18 mouse cellular contexts compared by ENCODE assay signal in the genomic region with DNA sequence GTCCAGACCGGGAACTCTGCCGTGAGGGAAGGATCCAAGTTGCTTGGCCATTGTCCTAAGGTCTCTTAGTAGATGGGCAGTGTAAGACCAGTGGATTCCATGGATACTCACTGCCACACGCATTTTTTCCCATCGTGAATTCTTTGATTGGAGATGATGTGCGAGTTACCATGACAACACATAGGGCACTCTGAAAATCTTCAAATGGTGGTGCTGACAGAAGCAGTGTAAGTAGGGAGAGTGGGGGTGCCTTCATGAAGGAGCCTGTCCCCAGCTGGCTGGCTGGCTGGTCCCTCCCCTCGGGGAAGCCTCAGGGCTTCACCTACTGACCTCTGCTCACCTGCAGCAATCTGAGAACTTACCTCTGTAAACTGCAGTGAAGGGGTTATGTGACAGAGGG. TPM values are rescaled to one million over a fixed set of nuclear protein-coding genes. Genes with fewer than 3 reads are reported as not detected.
DNase-seq lines count a peak whose midpoint lies in the region; ATAC-seq lines count a peak whose summit lies in the region.
"Had no signal": no experiment of that assay in that cellular context is flagged by ENCODE, and none has a peak within 500 bp of the region (broad histone marks: within the 10 kb centered on the region; RNA-seq: fewer than 3 reads in every experiment).

No protein-coding gene starts in this region.

- H3K4me3 ChIP-seq in forebrain, embryonic 13.5 days, result no peak overlapping the region
- no peak overlapping the region for H3K4me3 ChIP-seq in forebrain, embryonic 10.5 days
- no peak overlapping the region for H3K4me3 ChIP-seq in forebrain, embryonic 14.5 days (ENCODE audit: low read depth, low read length)
- H3K4me3 ChIP-seq in midbrain, embryonic 16.5 days (ENCODE audit: low read depth, low read length), result no peak overlapping the region
- H3K4me3 ChIP-seq: heart, embryonic 15.5 days; intestine, embryonic 15.5 days had no signal

- no peak overlapping the region for H3K4me2 ChIP-seq in forebrain, embryonic 13.5 days
- H3K4me2 ChIP-seq in forebrain, embryonic 14.5 days (ENCODE audit: low read length), result no peak overlapping the region
- no peak overlapping the region for H3K4me2 ChIP-seq in midbrain, embryonic 16.5 days (ENCODE audit: low read length)
- H3K4me2 ChIP-seq: heart, embryonic 15.5 days; intestine, embryonic 15.5 days had no signal

- 78% methylated on average over 6 of the region's 6 CpGs for WGBS in forebrain, embryonic 13.5 days
- 88% methylated on average over 6 of the region's 6 CpGs for WGBS in forebrain, embryonic 10.5 days
- WGBS in forebrain, embryonic 14.5 days, result 71% methylated on average over 6 of the region's 6 CpGs
- WGBS in midbrain, embryonic 16.5 days, result 53% methylated on average over 6 of the region's 6 CpGs

- peaks cover 20% of the 10 kb centered on the region for H3K4me1 ChIP-seq in forebrain, embryonic 13.5 days
- peaks cover 15% of the 10 kb centered on the region for H3K4me1 ChIP-seq in forebrain, embryonic 10.5 days
- H3K4me1 ChIP-seq in forebrain, embryonic 14.5 days (ENCODE audit: control insufficient read depth, insufficient read depth, low read length), result peaks cover 5% of the 10 kb centered on the region; the same call in 1 of the 2 replicates
- H3K4me1 ChIP-seq in midbrain, embryonic 16.5 days (ENCODE audit: control insufficient read depth, insufficient read depth, low read length), result peaks cover 13% of the 10 kb centered on the region
- H3K4me1 ChIP-seq: heart, embryonic 15.5 days; intestine, embryonic 15.5 days had no signal

- ATAC-seq in forebrain, embryonic 13.5 days, result peak; percentile 43
- peak; percentile 49; the same call in 1 of the 2 replicates for ATAC-seq in forebrain, embryonic 14.5 days
- peak; percentile 71 for ATAC-seq in midbrain, embryonic 16.5 days
- no peak for ATAC-seq in CD4-positive, CD25-positive, alpha-beta regulatory T cell, adult 4 months
- ATAC-seq: intestine, embryonic 15.5 days; lung, postnatal 0 days had no signal

- no peaks in the 10 kb centered on the region for H3K27me3 ChIP-seq in forebrain, embryonic 13.5 days
- H3K27me3 ChIP-seq in forebrain, embryonic 10.5 days (ENCODE audit: poor library complexity, severe bottlenecking), result no peaks in the 10 kb centered on the region
- H3K27me3 ChIP-seq in forebrain, embryonic 14.5 days (replicated peaks; ENCODE audit: control insufficient read depth, insufficient read depth, low read length), result no peaks in the 10 kb centered on the region
- no peaks in the 10 kb centered on the region for H3K27me3 ChIP-seq in midbrain, embryonic 16.5 days (ENCODE audit: control insufficient read depth, insufficient read depth, low read depth, low read length)
- H3K27me3 ChIP-seq: heart, embryonic 15.5 days; intestine, embryonic 15.5 days had no signal

- no peak overlapping the region for H3K9ac ChIP-seq in forebrain, embryonic 13.5 days
- no peak overlapping the region for H3K9ac ChIP-seq in forebrain, embryonic 14.5 days (ENCODE audit: low read length)
- peak overlapping the region; percentile 18; the same call in 1 of the 2 replicates for H3K9ac ChIP-seq in midbrain, embryonic 16.5 days (ENCODE audit: low read depth, low read length)
- H3K9ac ChIP-seq: heart, embryonic 15.5 days; intestine, embryonic 15.5 days had no signal

- H3K9me3 ChIP-seq in forebrain, embryonic 13.5 days (replicated peaks), result no peaks in the 10 kb centered on the region
- H3K9me3 ChIP-seq in forebrain, embryonic 10.5 days, result no peaks in the 10 kb centered on the region
- no peaks in the 10 kb centered on the region for H3K9me3 ChIP-seq in forebrain, embryonic 14.5 days (replicated peaks; ENCODE audit: control insufficient read depth, low read length)
- H3K9me3 ChIP-seq in midbrain, embryonic 16.5 days (replicated peaks; ENCODE audit: control insufficient read depth, low read length, poor library complexity, severe bottlenecking), result no peaks in the 10 kb centered on the region
- H3K9me3 ChIP-seq: heart, embryonic 15.5 days; intestine, embryonic 15.5 days had no signal

- DNase-seq in forebrain, embryonic 10.5 days (ENCODE audit: extremely low spot score, low spot score), result no peak
- DNase-seq in layer of hippocampus, adult 9-11 months, result peak; percentile 28
- DNase-seq in layer of hippocampus, postnatal 36 days, result no peak
- DNase-seq in forebrain, embryonic 14.5 days (ENCODE audit: low spot score), result peak; percentile 64
- DNase-seq: adrenal gland, postnatal 36 days; cerebellum, adult 8-10 months; gastrocnemius, postnatal 14 days; heart, postnatal 4 days; liver; right cerebral cortex, postnatal 14 days; spleen, adult 18-20 months; thymus, postnatal 25 days had no signal

- H3K27ac ChIP-seq in forebrain, embryonic 13.5 days, result no peak overlapping the region
- no peak overlapping the region for H3K27ac ChIP-seq in forebrain, embryonic 10.5 days
- H3K27ac ChIP-seq in forebrain, embryonic 14.5 days (ENCODE audit: low read depth, low read length), result no peak overlapping the region
- H3K27ac ChIP-seq in midbrain, embryonic 16.5 days (ENCODE audit: low read length), result peak overlapping the region; percentile 71
- H3K27ac ChIP-seq: heart, embryonic 15.5 days; intestine, embryonic 15.5 days had no signal

- no peaks in the 10 kb centered on the region for H3K36me3 ChIP-seq in forebrain, embryonic 13.5 days (ENCODE audit: poor library complexity, severe bottlenecking)
- no peaks in the 10 kb centered on the region for H3K36me3 ChIP-seq in forebrain, embryonic 10.5 days (replicated peaks)
- H3K36me3 ChIP-seq in forebrain, embryonic 14.5 days (ENCODE audit: control insufficient read depth, insufficient read depth, low read length), result no peaks in the 10 kb centered on the region
- no peaks in the 10 kb centered on the region for H3K36me3 ChIP-seq in midbrain, embryonic 16.5 days (ENCODE audit: control insufficient read depth, insufficient read depth, low read length)
- H3K36me3 ChIP-seq: heart, embryonic 15.5 days; intestine, embryonic 15.5 days had no signal

RNA-seq across cellular contexts. Expression of gene Smarcd3, which starts 14.9 kb away (rescaled TPM):
- polyA plus RNA-seq in forebrain, embryonic 13.5 days (2015; fragmentation: Nextera tagmentation; extraction: Ambion mirVana), result 111 and 114 TPM in 2 replicates
- 34.7 and 39.7 TPM in 2 replicates for polyA plus RNA-seq in forebrain, embryonic 10.5 days (2016; fragmentation: Nextera tagmentation; extraction: Ambion mirVana)
- total RNA-seq in layer of hippocampus, postnatal 36 days (2021), result 10 to 100 TPM; 88.0 to 89.8 TPM
- polyA plus RNA-seq in forebrain, embryonic 14.5 days (2014; fragmentation: Nextera tagmentation; extraction: Ambion mirVana), result 170 and 177 TPM in 2 replicates
- polyA plus RNA-seq in midbrain, embryonic 16.5 days (2015; fragmentation: Nextera tagmentation; extraction: Ambion mirVana), result 173 and 192 TPM in 2 replicates
- under 1 TPM; 0.48 to 0.61 TPM for polyA plus RNA-seq in CD4-positive, CD25-positive, alpha-beta regulatory T cell, adult 4 months (2017; shearing (Covaris generic))

RNA-seq across cellular contexts. Expression of gene Nub1, which starts 46.3 kb away (rescaled TPM):
- polyA plus RNA-seq in forebrain, embryonic 13.5 days (2015; fragmentation: Nextera tagmentation; extraction: Ambion mirVana), result 40.5 and 40.9 TPM in 2 replicates
- polyA plus RNA-seq in forebrain, embryonic 10.5 days (2016; fragmentation: Nextera tagmentation; extraction: Ambion mirVana), result 26.1 and 27.0 TPM in 2 replicates
- 10 to 100 TPM; 63.3 to 65.9 TPM for total RNA-seq in layer of hippocampus, postnatal 36 days (2021)
- polyA plus RNA-seq in forebrain, embryonic 14.5 days (2014; fragmentation: Nextera tagmentation; extraction: Ambion mirVana), result 59.8 and 65.3 TPM in 2 replicates
- polyA plus RNA-seq in midbrain, embryonic 16.5 days (2015; fragmentation: Nextera tagmentation; extraction: Ambion mirVana), result 48.6 and 49.8 TPM in 2 replicates
- 100 to 1,000 TPM in 1 of 2 experiments, 10 to 100 TPM in 1; 83.4 to 107 TPM for polyA plus RNA-seq in CD4-positive, CD25-positive, alpha-beta regulatory T cell, adult 4 months (2017; shearing (Covaris generic))

RNA-seq across cellular contexts. Expression of gene Chpf2, which starts 52.5 kb away (rescaled TPM):
- polyA plus RNA-seq in forebrain, embryonic 13.5 days (2015; fragmentation: Nextera tagmentation; extraction: Ambion mirVana), result 15.0 and 17.2 TPM in 2 replicates
- 15.1 and 16.0 TPM in 2 replicates for polyA plus RNA-seq in forebrain, embryonic 10.5 days (2016; fragmentation: Nextera tagmentation; extraction: Ambion mirVana)
- 10 to 100 TPM; 58.0 to 61.2 TPM for total RNA-seq in layer of hippocampus, postnatal 36 days (2021)
- 10.6 and 13.8 TPM in 2 replicates for polyA plus RNA-seq in forebrain, embryonic 14.5 days (2014; fragmentation: Nextera tagmentation; extraction: Ambion mirVana)
- polyA plus RNA-seq in midbrain, embryonic 16.5 days (2015; fragmentation: Nextera tagmentation; extraction: Ambion mirVana), result 16.6 and 23.3 TPM in 2 replicates
- polyA plus RNA-seq in CD4-positive, CD25-positive, alpha-beta regulatory T cell, adult 4 months (2017; shearing (Covaris generic)), result 10 to 100 TPM in 1 of 2 experiments, 1 to 10 TPM in 1; 9.3 to 15.6 TPM

Comparison
In these comparisons a context has a peak if more than half of its experiments do, and no peak if none do; other contexts are left out.
1. DNase-seq: peak in layer of hippocampus, adult 9-11 months (single experiment) and forebrain, embryonic 14.5 days (single experiment); none in forebrain, embryonic 10.5 days (single experiment) and layer of hippocampus, postnatal 36 days (0 of 2).
2. RNA of gene Smarcd3, which starts 14.9 kb away (polyA plus RNA-seq): 173 to 192 TPM in midbrain, embryonic 16.5 days, 170 to 177 TPM in forebrain, embryonic 14.5 days, 111 to 114 TPM in forebrain, embryonic 13.5 days and 34.7 to 39.7 TPM in forebrain, embryonic 10.5 days; 0.48 to 0.61 TPM in CD4-positive, CD25-positive, alpha-beta regulatory T cell, adult 4 months; every median in the first group is over 10 times any median in the second.